Mouse (Mus musculus): ENCODE measurements at regions not wholly inside any gene's neighbourhood (a gene's known extent, or its start where the extent isn't known, plus 50 kb on each side); places are given as distances from the start of the nearest gene placed in this dataset.
"Not testable (repeated sequence)": the region's sequence is repeated elsewhere in the genome, so short reads cannot be mapped to it uniquely, and the experiment has no call there.

DNA sequence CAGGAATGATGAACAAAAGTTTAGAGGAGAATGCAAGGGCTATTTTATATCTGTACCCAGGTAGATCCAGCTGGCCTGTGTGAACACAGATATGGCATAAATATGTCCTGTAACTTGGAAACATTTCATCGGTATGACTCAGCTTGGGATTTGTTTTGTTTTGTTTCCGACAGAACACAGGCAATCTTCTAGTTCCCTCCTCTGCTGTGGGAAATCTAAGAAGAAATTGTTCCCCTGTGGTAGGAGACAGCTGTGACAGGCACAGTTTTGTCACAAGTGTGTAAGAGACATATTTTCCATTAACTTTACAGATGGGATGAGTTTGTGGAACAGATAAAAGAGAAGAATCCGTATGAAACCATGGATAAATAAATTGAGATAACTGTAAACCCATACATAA lies 687.0 kb downstream of the Tpm3-rs7 start:
- no peak for DNase-seq (ENCODE audit: low spot score in 2 of 2)

DNA sequence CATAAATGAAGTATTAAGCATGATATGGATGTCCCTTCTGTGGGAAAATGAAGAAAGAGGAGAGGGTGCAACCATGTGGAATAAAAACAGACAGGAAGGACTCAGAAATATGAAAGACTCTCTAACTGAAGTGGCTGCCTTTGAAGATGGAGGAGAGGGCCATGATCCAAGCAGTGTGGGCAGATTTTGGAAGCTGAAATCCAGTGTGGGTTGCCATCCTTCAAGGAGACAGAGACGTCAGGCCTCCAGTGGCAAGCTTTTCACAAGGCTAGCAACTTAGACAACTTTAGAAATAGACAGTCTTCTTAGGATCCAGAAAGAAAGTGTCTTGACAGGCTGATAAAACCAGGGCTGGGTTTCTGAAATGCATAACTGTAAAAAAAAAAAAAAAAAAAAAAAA lies 688.0 kb downstream of the Tpm3-rs7 start:
- DNase-seq (ENCODE audit: low spot score in 2 of 2) = peak; percentile 9 to 56

DNA sequence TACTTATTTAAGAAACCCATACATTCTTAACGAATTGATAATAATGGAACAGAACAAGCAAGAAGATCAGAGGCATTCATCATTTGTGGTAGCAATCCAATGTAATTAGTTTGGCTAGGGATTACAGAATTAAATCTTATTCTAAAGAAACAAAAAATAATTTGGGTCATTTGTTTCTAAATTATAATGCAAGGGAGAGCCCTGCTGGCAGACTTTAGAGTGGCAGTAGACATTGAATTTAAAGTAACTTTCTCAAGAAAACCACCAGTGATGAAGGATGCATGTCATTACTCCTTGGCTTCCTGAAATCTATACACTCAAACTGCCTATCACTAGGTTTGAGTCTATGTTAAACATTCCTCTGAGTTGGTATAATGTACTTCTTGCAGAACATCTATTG lies 722.7 kb downstream of the Tpm3-rs7 start:
- no peak for DNase-seq (ENCODE audit: low spot score in 2 of 2)

DNA sequence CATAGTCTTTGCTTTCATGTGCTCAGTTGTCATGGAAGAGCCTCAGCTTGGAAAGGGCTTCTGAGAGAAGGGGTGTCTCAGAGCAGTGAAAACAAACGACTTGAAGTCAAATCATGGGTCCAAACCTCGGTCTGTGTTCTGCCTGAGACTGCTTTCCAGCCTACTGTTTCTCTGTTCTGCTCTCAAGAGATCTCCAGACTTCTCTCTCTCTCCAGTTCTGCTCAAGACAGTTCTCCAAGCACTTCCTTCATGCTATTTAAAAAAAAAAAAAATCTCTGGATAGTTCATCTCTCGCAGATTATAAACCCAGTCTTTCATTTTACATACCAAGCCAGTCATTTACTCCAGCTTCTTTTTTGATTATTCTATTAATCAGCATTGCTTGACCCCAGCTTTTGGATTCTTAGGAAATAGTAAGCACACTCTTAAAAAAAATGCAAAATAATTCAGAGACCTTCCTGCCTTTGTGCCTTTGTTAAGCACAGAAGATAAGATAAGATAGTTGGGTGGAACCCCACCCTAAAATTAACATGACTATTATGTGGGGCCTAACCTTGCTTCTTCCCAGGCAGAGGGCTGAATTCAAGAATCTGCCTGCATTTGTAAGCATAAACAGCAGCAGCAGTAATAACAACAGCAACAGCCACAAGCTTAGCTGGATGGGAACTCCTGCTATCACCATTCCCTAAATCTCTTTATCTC lies 724.4 kb downstream of the Tpm3-rs7 start:
- DNase-seq (ENCODE audit: low spot score in 2 of 2) = no peak

DNA sequence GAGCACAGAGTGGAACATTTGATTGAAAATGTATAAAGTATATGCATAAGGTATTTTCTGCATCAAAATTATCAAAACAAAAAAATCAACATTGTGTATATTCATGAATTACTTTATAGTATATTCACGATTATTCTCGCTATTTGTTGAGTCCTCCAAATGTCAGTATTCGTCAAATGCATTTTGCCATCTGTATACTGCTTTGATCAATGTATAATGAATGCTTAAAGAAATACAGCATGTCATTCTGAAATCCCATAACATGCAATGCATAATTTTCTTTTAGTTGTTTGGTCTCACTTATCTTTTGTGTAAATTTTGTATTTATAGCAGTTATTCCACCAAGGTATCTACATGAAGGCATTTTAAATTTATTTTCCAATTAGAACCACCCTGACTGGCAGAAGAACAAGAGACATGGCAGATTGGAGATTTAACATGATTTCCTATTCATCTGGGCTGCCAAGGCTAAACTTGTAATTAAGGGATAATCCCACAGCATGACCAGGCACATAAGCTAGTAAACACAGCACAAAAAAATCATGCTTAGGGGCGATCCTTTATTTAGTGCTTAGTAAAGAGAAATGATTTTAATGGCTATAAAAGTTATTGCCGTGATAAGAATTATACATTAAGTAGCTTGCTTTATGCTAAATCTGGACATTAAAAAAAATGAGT lies 739.3 kb downstream of the Tpm3-rs7 start:
- DNase-seq (ENCODE audit: low spot score in 2 of 2) = no peak

DNA sequence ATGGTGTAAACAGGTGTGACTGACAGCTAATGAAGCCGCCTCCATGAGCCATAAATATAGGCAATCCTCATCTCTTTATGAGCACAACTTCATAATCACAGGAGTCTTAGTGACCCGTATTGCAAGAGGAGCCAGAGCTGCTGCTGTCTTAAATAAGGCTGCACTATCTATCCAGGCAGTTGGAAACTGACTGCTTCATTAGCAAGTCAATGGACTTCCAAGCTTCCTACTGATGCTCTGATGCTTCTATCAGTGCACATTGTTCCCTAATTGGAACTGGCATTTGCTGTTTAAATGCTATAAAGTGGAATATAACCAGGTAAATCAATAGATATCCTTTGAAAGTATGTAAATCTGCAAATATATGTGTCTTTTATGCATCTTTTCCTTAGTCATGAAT lies 746.9 kb downstream of the Tpm3-rs7 start:
- DNase-seq (ENCODE audit: low spot score in 2 of 2) = no peak

GRCm38 (mm10) chr14:114062582-114062981 lies 748.2 kb downstream of the Tpm3-rs7 start:
- no peak for DNase-seq (ENCODE audit: low spot score in 2 of 2)

GRCm38 (mm10) chr14:114073236-114073635 lies 758.8 kb downstream of the Tpm3-rs7 start:
- DNase-seq (ENCODE audit: low spot score in 2 of 2) = no peak

- no peak for DNase-seq (ENCODE audit: low spot score in 2 of 2)
Measured at GRCm38 (mm10) chr14:114074011-114074410, 759.6 kb downstream of the Tpm3-rs7 start.

GRCm38 (mm10) chr14:114106786-114107185 lies 792.4 kb downstream of the Tpm3-rs7 start:
- no peak for DNase-seq (ENCODE audit: low spot score in 2 of 2)

GRCm38 (mm10) chr14:114128491-114128890 lies 814.1 kb downstream of the Tpm3-rs7 start:
- no peak for DNase-seq (ENCODE audit: low spot score in 2 of 2)

DNA sequence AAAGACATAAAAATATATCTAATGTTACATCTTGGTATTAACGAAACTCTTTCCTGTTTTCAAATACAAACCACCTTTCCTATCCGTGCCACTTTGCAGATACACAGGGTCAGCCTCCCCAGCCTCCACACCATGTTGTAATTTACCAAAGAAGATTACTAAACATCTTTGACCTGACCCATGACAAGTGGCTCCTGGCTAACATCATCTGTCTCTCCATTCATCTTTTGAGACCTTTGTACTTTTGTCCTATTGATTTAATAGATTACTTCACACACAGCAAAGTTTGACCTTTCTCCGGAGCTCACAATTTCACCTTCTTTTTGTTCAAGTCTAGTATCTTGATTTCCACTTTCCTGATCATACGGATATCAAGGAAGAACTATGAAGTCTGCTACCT lies 851.6 kb downstream of the Tpm3-rs7 start:
- DNase-seq (ENCODE audit: low spot score in 2 of 2) = no peak

GRCm38 (mm10) chr14:114215609-114216008 lies 876.4 kb upstream of the Gpc5 start:
- no peak for DNase-seq (ENCODE audit: low spot score in 2 of 2)

DNA sequence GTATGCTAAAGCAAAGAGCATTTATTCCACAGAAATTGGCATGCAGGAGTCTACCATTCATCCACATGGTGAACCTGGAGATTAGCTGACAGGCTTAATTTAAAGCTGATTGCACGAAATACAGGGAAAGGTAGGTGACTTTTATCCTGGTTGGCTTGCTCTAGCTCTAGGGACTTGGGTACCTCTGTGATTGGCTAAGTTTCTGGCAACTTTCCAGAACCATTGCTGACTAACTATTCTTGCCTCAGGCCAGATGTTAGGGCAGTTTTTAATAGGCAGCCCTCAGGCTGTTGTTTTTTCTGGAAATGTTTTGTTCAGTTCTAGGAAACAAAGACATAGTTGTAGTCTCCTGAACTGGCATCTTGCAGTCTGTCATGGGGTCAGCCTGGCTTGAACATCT lies 871.1 kb upstream of the Gpc5 start:
- DNase-seq (ENCODE audit: low spot score in 2 of 2) = no peak

- no peak for DNase-seq (ENCODE audit: low spot score in 2 of 2)
Measured at GRCm38 (mm10) chr14:114230711-114231110, 861.3 kb upstream of the Gpc5 start.

DNA sequence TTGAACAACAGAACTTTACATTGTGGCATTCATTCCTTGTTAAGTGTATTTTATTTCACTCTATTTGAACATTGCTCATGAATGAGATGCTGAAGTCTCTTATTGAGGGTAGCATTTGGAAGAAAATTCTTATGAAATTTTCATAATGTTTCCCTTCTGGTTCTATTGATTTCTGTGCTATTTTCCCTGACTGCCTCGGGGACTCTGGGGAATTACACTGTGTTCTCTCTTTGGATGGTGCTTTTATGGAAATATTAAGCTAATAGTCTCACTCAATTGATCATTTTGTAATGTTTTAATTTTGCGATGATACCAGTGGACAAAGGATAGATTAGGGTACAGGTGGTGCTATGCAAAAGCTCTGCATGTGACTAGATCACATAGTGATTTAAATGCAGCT lies 837.0 kb upstream of the Gpc5 start:
- DNase-seq (ENCODE audit: low spot score in 2 of 2) = no peak

GRCm38 (mm10) chr14:114261657-114262056 lies 830.4 kb upstream of the Gpc5 start:
- no peak for DNase-seq (ENCODE audit: low spot score in 2 of 2)

GRCm38 (mm10) chr14:114300611-114301010 lies 791.4 kb upstream of the Gpc5 start:
- DNase-seq (ENCODE audit: low spot score in 2 of 2) = no peak

DNA sequence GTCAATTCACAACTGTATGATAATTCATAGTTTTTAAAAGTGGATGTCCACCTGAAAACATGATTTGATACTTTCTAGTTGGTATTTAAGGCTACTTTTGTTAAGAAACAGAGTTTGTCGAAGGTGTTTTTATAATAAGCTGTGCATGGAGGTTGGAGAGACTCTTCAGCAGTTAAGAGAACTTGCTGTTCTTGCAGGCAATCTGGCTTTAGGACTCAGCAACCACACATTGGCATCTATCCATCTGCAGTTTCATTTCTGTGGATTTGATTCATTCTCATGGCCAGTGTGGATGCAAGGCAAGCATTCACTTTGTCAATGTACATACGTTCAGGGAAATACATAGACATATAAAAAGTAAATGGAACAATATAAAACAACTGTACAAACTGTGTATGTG lies 784.5 kb upstream of the Gpc5 start:
- no peak for DNase-seq (ENCODE audit: low spot score in 2 of 2)

GRCm38 (mm10) chr14:114332662-114333061 lies 759.4 kb upstream of the Gpc5 start:
- no peak for DNase-seq (ENCODE audit: low spot score in 2 of 2)

- no peak for DNase-seq (ENCODE audit: low spot score in 2 of 2)
Measured at GRCm38 (mm10) chr14:114349345-114349744, 742.7 kb upstream of the Gpc5 start.

DNA sequence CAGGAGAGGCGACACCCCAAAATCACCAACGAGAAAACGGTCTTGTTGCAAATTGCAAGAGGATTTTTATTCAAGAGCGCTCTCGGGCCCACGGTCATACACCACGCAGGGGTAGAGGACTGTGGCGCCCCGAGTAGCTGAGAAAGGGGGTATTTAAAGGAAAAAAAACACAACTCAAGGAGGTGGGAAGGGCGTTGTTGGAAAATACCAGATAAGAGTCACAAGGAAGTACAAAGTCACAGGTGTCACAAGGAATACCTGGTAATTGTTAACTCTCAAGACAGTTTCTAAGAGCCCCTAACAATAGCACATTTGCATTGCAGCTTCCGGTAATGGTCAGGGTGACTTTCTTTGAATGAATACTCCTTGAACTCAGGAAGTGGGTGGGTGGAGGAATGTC lies 742.2 kb upstream of the Gpc5 start:
- DNase-seq (ENCODE audit: low spot score in 2 of 2) = not testable (repeated sequence)

- DNase-seq (ENCODE audit: low spot score in 2 of 2) = no peak
Measured at GRCm38 (mm10) chr14:114352307-114352706, 739.7 kb upstream of the Gpc5 start.

GRCm38 (mm10) chr14:114374847-114375246 lies 717.2 kb upstream of the Gpc5 start:
- no peak for DNase-seq (ENCODE audit: low spot score in 2 of 2)

Measured in right cerebral cortex, postnatal 36 days (tissue).